Mouse (Mus musculus): Measurements from ENCODE around the gene Tcta. TPM values are rescaled to one million over a fixed set of nuclear protein-coding genes. Genes with fewer than 3 reads are reported as not detected.

Gene Tcta
- polyA plus RNA-seq, 1 experiment from 2014 or later = 54.9 TPM

DNA sequence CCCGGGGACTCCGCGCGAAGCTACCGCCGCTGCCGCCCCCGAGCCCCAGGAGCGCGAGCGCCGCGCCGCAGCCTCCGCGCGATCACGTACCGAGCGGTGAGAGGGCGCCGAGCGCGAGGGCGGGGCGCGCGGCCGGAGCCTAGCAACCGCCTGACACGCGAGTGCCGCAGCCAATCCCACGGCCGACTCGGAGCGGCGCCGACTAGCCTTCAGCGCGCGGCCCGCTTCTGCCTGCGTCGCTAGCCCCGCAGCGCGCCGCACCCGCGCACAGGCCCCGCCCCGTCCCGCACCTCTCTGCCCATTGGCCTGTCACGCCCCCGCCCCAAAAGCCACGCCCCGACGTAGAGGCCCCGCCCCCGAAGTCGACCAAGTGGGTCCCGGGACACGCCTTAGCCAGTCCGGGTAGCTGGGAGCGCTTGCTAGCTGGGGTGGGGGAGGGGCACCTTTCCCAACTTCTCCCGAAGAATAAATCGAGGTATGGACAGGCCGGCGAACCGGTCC, 42.2 kb downstream of the Tcta start, which contains the start of gene Dag1:
Gene Dag1, minus strand, starts transcription at position 269 of the 501 bp plus-strand sequence.
- H3K36me3 ChIP-seq (replicated peaks) = no peaks in the 10 kb centered on the region
- WGBS = under 1% methylated on average over 66 of the region's 71 CpGs
- no peaks in the 10 kb centered on the region for H3K27me3 ChIP-seq (replicated peaks)
- H3K9me3 ChIP-seq = no peaks in the 10 kb centered on the region
- peaks cover 27% of the 10 kb centered on the region for H3K4me1 ChIP-seq
- peak within 1 kb of the TSS; percentile 95 for H3K9ac ChIP-seq
- peak; percentile 99 for ATAC-seq (replicated peaks)
- peak within 1 kb of the TSS; percentile 94 for H3K4me3 ChIP-seq
- H3K4me2 ChIP-seq = peak within 1 kb of the TSS; percentile 66
- peak within 1 kb of the TSS; percentile 93 for H3K27ac ChIP-seq

DNA sequence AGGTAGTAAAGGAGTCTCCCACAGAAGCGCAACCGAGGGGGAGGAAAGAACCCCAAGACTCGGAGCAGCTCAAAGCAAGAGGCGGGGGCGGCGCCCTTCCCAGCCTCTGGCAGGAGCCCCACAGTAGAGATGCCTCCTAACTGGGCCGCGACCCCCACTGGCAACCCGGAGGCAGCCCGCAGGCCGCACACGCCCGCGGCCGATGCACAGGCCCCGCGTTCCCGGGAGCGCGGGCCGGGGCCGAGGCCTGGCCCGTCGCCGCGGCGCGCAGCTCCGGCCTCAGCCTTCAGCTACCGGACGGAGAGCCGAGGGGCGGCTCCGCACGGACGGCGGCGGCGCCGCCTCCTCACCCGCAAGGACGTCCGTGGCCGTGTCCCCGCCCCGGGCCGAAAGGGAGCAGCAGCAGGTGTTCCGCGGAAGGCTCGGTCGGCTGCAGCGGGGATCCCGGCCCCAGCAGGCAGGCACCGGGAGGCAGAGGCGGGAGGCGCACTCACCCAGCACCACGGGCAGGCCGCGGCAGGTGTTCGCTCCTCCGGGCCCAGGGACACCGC, 42.8 kb downstream of the Tcta start:
- Histone ChIP-seq H3K4me3 (peak overlapping the region; percentile 94), H3K27ac (peak overlapping the region; percentile 93), H3K4me1 (peaks cover 27% of the 10 kb centered on the region), H3K4me2 (peak overlapping the region; percentile 66), H3K36me3 (replicated peaks) (no peaks in the 10 kb centered on the region), H3K9ac (peak overlapping the region; percentile 95), H3K9me3 (no peaks in the 10 kb centered on the region), H3K27me3 (replicated peaks) (no peaks in the 10 kb centered on the region)
- 0% methylated on average over 61 of the region's 62 CpGs for WGBS
- peak; percentile 63 for ATAC-seq (replicated peaks)

DNA sequence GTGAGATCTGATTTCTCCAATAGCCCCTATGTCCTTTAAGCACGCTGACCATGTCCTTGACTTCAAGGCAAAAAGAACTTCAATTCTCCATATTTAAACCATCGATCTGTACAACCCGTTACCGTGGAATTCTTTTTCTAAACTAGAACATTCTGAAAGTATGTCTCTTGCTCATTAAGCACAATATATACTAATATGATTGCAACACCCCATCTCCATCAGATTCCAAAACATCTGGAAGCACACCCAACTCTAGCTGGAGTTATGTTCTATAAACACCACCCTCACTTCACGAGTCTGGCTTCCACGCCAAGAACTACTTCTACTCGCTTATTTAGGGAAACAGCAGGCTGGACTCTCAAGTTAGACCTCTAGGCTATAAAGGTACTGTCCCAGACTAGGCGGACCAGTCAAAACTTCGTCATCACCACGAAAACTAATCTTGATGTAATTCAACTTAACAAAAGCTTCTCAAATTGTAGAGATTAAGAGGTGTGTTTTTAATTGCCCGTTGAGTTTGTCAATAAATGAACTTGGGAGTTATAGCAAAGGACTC, 43.4 kb downstream of the Tcta start:
- no peak for ATAC-seq (replicated peaks)
- WGBS = 45% methylated on average over 11 of the region's 11 CpGs
- peak overlapping the region; percentile 93 for H3K27ac ChIP-seq
- peak overlapping the region; percentile 95 for H3K9ac ChIP-seq
- H3K4me3 ChIP-seq = peak overlapping the region; percentile 94
- H3K36me3 ChIP-seq (replicated peaks) = no peaks in the 10 kb centered on the region
- H3K27me3 ChIP-seq (replicated peaks) = no peaks in the 10 kb centered on the region
- peaks cover 27% of the 10 kb centered on the region for H3K4me1 ChIP-seq
- peak overlapping the region; percentile 66 for H3K4me2 ChIP-seq
- H3K9me3 ChIP-seq = no peaks in the 10 kb centered on the region

DNA sequence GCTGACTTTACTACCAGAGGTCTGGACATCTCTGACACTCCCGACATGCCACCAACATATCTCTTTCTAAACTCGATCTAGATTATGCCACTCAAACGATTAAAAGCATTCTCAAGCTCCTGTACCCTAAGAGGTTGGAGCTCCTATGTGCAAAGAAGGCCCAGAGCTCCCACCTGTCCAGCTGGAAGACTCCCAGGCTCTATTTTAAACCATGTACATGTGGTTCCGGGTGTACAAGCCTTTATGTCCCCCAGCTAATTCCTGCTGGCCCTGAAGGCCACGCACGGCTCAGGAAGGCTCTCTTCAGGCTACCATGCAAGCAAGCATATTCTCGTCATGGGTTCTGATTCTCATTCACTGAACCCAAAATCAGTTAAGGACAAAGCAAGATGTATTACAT, 44.1 kb downstream of the Tcta start:
- Histone ChIP-seq H3K4me3 (no peak overlapping the region), H3K4me2 (peak overlapping the region; percentile 66), H3K27me3 (replicated peaks) (no peaks in the 10 kb centered on the region), H3K9me3 (no peaks in the 10 kb centered on the region), H3K27ac (no peak overlapping the region), H3K9ac (no peak overlapping the region), H3K4me1 (peaks cover 27% of the 10 kb centered on the region), H3K36me3 (replicated peaks) (no peaks in the 10 kb centered on the region)
- WGBS = 76% methylated on average over 7 of the region's 7 CpGs
- no peak for ATAC-seq (replicated peaks)

DNA sequence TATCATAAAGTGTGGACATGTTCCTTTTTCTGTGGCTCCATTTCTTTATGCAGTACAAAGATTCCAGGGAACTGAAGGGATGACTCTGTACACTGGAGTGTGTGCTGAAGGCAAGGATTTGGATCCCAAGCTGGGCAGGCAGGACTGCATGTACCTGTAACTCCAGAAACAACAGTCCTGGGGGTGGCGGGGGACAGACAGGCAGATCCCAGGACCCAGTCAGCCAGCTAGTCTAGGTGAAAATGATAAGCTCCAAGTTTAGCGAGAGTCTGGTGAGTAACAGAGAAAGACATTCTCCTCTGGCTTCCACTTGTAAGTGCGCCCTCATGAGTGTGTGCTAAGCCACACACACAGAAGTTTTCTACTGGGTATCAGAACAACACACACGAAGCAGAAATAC, 45.4 kb downstream of the Tcta start:
- H3K9me3 ChIP-seq = no peaks in the 10 kb centered on the region
- 82% methylated on average over 4 of the region's 4 CpGs for WGBS

More for the DNA sequence above, 45.4 kb downstream of the Tcta start:
- Histone ChIP-seq H3K27me3 (replicated peaks) (no peaks in the 10 kb centered on the region), H3K9ac (no peak overlapping the region), H3K36me3 (replicated peaks) (no peaks in the 10 kb centered on the region), H3K4me1 (peaks cover 27% of the 10 kb centered on the region), H3K4me2 (no peak overlapping the region), H3K27ac (no peak overlapping the region), H3K4me3 (no peak overlapping the region)
- ATAC-seq (replicated peaks) = no peak

Other genes with a start within 250 kb of the Tcta start
- gene Mst1, start 225.7 kb downstream of the Tcta start, polyA plus RNA-seq (2015; fragmentation: Nextera tagmentation; extraction: Ambion mirVana) = not detected in 2 replicates
- gene Rnf123, start 222.8 kb downstream of the Tcta start, polyA plus RNA-seq (2015; fragmentation: Nextera tagmentation; extraction: Ambion mirVana) = 54.7 and 55.0 TPM in 2 replicates
- 54.7 and 61.3 TPM in 2 replicates for gene Apeh, start 211.6 kb downstream of the Tcta start, polyA plus RNA-seq (2015; fragmentation: Nextera tagmentation; extraction: Ambion mirVana)
- 11.1 TPM in 2 replicates for gene Bsn, start 115.8 kb downstream of the Tcta start, polyA plus RNA-seq (2015; fragmentation: Nextera tagmentation; extraction: Ambion mirVana)
- 69.3 and 75.5 TPM in 2 replicates for gene Dag1, start 42.2 kb downstream of the Tcta start, polyA plus RNA-seq (2015; fragmentation: Nextera tagmentation; extraction: Ambion mirVana)
- 129 and 149 TPM in 2 replicates for gene Nicn1, start 15.7 kb downstream of the Tcta start, polyA plus RNA-seq (2015; fragmentation: Nextera tagmentation; extraction: Ambion mirVana)
- 28.9 and 32.1 TPM in 2 replicates for gene Amt, start 9.3 kb downstream of the Tcta start, polyA plus RNA-seq (2015; fragmentation: Nextera tagmentation; extraction: Ambion mirVana)
- gene Rhoa, start within 50 bp of the Tcta start, polyA plus RNA-seq (2015; fragmentation: Nextera tagmentation; extraction: Ambion mirVana) = 251 and 257 TPM in 2 replicates
- gene Gpx1, start 32.7 kb upstream of the Tcta start, polyA plus RNA-seq (2015; fragmentation: Nextera tagmentation; extraction: Ambion mirVana) = 413 and 429 TPM in 2 replicates
- 149 and 151 TPM in 2 replicates for gene Usp4, start 41.7 kb upstream of the Tcta start, polyA plus RNA-seq (2015; fragmentation: Nextera tagmentation; extraction: Ambion mirVana)
- 2.4 and 2.7 TPM in 2 replicates for gene 1700102P08Rik, start 86.6 kb upstream of the Tcta start, polyA plus RNA-seq (2015; fragmentation: Nextera tagmentation; extraction: Ambion mirVana)
- 1.7 and 1.8 TPM in 2 replicates for gene Ccdc36, start 122.3 kb upstream of the Tcta start, polyA plus RNA-seq (2015; fragmentation: Nextera tagmentation; extraction: Ambion mirVana)
- gene BC048562, start 130.3 kb upstream of the Tcta start, polyA plus RNA-seq (2015; fragmentation: Nextera tagmentation; extraction: Ambion mirVana) = not detected in 2 replicates
- gene Ccdc71, start 154.4 kb upstream of the Tcta start, polyA plus RNA-seq (2015; fragmentation: Nextera tagmentation; extraction: Ambion mirVana) = 70.2 and 71.4 TPM in 2 replicates
- 82.8 and 87.3 TPM in 2 replicates for gene Klhdc8b, start 155.4 kb upstream of the Tcta start, polyA plus RNA-seq (2015; fragmentation: Nextera tagmentation; extraction: Ambion mirVana)
- gene Lamb2, start 173.6 kb upstream of the Tcta start, polyA plus RNA-seq (2015; fragmentation: Nextera tagmentation; extraction: Ambion mirVana) = 19.1 and 22.7 TPM in 2 replicates
- 87.1 and 94.3 TPM in 2 replicates for gene Usp19, start 184.4 kb upstream of the Tcta start, polyA plus RNA-seq (2015; fragmentation: Nextera tagmentation; extraction: Ambion mirVana)
- gene Qars, start 201.5 kb upstream of the Tcta start, polyA plus RNA-seq (2015; fragmentation: Nextera tagmentation; extraction: Ambion mirVana) = 64.0 and 64.6 TPM in 2 replicates
- gene Qrich1, start 210.6 kb upstream of the Tcta start, polyA plus RNA-seq (2015; fragmentation: Nextera tagmentation; extraction: Ambion mirVana) = 132 and 133 TPM in 2 replicates